Mouse (Mus musculus) testis, postnatal 14 days (tissue): ENCODE data around the gene Phlpp2.
"Not testable (repeated sequence)": the region's sequence is repeated elsewhere in the genome, so short reads cannot be mapped to it uniquely, and the experiment has no call there.

Source experiments
- DNase-seq: peaks from one replicate; pipeline ENCODE4 v3.0.0; 2021; ENCODE audit warnings: low spot score

The Phlpp2 gene

GRCm38 (mm10) chr8:109868003-109868679 lies at the start of gene Phlpp2:
Gene Phlpp2, plus strand, starts transcription at chr8:109868542.
- peak; percentile 96 for DNase-seq

DNA sequence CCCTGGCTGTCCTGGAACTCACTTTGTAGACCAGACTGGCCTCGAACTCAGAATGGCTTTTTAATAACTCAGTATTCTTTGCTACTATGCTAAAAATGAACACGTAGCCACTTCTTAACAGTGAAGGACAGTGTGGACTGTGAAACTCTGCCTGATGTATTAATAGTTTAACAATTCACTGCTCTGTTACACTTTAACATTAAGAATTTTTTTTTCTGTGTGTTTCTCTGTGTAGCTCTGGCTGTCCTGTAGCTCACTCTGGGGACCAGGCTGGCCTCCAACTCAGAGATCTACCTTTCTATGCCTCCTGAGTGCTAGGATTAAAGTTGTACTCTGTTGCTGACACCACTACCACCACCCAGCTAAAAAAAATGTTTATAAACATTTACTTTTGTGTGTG lies 44.8 kb upstream of the Phlpp2 start:
- DNase-seq: no peak

DNA sequence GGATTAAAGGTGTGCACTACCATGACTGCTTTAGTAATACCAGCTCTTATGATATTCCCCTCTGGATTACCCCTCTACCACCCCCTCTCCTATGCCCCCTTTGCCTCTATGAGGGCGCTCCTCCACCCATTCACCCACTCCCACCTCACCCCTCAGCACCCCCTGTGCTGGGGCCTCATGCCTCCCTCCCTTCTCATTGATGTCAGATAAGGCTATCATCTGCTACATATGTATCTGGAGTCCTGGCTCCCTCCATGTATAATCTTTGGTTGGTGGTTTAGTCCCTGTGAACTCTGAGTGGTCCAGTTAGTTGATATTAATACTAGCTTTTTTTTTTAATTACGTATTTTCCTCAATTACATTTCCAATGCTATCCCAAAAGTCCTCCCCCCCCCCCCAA lies 28.5 kb upstream of the Phlpp2 start:
- no peak for DNase-seq

GRCm38 (mm10) chr8:109842468-109842867 lies 25.9 kb upstream of the Phlpp2 start:
- no peak for DNase-seq

- DNase-seq: no peak
Measured at GRCm38 (mm10) chr8:109847866-109848265, 20.5 kb upstream of the Phlpp2 start.

DNA sequence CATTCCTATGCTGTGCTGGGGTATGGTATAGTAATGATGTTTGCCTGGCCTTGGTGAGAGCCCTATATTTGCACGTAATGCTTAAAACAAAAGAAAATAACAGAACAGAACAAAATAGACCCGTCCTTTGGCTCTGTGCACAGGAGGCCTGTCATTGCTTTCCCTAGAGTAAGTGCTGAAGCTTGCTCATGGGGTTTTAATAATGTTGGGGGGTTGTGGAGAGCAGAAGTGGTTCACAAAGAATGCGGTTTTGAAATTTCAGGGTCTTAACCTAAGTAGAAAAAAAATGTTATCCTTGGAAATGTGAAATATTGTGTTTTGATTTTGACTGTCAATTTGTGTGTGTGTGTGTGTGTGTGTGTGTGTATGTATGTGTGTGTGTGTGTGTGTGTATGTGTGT lies 19.4 kb upstream of the Phlpp2 start:
- DNase-seq: no peak

- no peak for DNase-seq
Measured at GRCm38 (mm10) chr8:109853423-109853822, 14.9 kb upstream of the Phlpp2 start.

DNA sequence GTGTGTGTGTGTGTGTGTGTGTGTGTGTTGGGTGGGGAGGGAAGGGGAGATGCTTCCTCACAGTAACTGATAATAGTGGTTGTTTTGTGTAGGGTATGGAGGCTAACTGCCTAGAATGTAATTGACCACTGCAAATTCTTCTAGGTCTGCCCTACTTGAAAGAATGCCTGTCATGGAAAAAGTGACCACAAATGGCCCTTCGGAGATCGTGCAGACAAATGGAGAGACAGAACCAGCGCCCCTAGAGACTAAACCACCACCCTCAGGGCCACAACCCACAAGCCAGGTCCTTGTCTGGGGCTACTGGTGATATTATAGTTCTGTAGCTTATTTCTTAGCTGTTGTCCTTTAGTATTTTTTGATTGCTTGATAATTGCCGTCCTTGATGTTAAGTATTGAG lies 13.8 kb upstream of the Phlpp2 start:
- DNase-seq: no peak

DNA sequence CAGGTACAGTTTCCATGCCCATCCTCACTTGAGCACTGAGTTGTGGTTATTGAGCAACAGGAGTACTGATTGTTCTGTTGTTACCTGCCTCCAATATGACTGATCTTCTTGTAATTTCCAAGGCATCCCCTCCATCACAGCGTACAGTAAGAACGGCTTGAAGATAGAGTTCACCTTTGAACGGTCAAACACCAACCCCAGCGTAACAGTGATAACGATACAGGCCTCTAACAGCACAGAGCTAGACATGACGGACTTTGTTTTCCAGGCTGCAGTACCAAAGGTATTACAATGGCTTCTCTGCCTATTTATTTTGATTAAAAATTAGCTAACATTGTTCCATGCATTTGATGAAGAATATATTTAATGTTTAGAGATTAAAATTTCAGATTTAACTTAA lies 12.9 kb upstream of the Phlpp2 start:
- no peak for DNase-seq

GRCm38 (mm10) chr8:109863398-109863797 lies 4.9 kb upstream of the Phlpp2 start:
- DNase-seq: no peak

DNA sequence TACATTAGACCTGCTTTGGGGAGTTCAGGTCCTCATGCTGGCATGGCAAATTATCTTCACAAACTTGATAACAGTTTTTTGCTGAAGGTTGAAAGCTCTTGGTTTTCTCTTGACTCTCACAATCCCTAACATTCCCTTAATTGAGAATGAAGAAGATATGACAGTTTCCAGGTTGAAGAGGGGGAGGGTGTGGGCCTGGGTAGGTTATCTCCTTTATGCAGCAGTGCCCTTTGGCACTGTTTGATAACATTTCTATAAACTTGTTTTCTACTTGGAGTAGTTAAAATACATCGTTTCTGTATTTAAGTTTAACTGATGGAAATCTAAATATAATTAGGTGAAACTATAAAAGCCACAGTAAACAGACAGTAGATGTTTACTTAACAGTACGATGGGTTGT lies 3.5 kb upstream of the Phlpp2 start:
- no peak for DNase-seq

DNA sequence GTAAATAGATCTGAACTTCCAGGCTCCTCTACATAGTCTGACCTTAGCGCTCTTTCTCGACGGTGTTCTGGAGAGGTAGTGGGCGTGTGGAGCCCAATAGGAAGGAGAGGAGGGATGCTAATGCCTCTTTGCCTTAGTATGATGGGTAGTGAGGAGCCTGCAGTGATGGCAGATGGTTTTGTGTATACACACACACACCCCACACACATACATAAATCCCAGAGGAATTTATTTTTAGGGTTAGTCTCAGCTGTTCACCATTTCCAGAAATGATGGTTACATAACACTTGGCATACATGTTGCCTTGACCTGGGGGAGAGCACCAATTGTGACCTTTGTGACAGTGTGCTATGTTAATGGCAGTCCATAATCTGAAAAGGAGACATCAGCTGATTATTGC lies 2.8 kb upstream of the Phlpp2 start:
- DNase-seq: no peak

- no peak for DNase-seq
Measured at GRCm38 (mm10) chr8:109866690-109867089, 1.7 kb upstream of the Phlpp2 start.

- no peak for DNase-seq
Measured at GRCm38 (mm10) chr8:109868680-109869361, 479 bp downstream of the Phlpp2 start.

GRCm38 (mm10) chr8:109871056-109871455 lies 2.7 kb downstream of the Phlpp2 start:
- DNase-seq: no peak

DNA sequence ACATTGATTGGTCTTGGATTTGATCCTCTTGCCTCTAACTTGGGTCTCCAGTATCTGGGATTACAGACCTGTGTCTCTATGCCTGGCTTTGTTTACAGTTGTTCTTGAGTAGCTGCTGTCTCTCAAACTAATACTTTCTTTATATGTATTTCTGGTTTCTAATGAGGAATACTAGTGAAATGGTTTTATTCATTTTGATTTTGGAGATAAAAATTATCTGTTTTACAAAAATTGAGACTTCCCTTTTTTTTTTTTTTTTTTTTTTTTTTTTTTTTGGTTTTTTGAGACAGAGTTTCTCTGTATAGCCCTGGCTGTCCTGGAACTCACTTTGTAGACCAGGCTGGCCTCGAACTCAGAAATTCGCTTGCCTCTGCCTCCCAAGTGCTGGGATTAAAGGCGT lies 5.5 kb downstream of the Phlpp2 start:
- DNase-seq: not testable (repeated sequence)

GRCm38 (mm10) chr8:109880012-109880662 lies 11.8 kb downstream of the Phlpp2 start:
- DNase-seq: no peak

DNA sequence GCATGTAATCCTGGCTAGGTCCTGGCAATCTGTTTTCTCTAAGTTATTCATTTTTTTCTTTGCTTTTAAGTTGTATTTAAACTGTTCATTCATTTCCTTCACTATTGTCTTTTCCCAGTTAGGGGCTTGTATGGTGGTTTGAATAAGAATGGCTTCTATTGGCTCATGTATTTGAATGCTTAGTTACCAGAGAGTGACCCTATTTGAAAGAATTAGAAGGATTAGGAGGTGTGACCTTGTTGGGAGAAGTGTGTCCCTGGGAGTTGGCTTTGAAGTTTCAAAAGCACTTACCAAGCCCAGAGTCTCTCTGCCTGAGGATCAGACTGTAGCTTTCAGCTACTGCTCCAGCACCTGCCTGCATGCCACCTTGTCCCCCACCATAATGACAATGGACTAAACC lies 17.0 kb downstream of the Phlpp2 start:
- DNase-seq: no peak

GRCm38 (mm10) chr8:109889211-109889610 lies 20.9 kb downstream of the Phlpp2 start:
- no peak for DNase-seq

DNA sequence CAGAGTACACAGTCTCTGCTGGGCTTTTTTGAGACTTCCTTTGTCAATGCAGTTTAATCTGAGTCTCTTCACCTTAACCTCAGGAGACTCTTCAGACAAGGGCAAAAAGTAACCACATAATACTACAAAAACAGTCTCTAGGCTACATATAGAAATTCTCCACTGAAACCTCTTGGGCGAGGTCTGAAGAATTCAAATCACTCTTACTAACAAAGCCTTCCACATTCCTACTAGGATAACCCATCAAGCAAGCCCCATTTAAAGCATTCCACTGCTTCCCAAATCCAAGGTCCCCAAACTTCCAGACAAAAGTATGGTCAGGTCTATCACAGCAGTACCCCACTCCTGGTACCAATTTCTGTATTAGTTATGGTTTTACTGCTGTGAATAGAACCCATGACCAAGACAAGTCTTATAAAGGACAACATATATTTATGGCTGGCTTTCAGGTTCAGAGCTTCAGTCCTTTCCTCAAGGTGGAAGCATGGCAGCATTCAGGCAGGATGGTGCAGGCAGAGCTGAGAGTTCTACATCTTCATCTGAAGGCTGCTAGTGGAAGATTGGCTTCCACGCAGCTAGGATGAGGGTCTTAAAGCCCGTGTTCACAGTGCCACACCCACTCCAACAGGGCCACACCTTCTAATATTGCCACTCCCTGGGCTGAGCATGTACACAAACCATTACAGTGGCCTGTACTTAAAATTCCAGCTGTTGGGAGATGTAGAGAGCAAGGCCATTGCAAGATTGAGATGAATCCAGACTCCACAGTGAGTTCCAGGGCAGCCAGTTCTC lies 22.6 kb downstream of the Phlpp2 start:
- no peak for DNase-seq

DNA sequence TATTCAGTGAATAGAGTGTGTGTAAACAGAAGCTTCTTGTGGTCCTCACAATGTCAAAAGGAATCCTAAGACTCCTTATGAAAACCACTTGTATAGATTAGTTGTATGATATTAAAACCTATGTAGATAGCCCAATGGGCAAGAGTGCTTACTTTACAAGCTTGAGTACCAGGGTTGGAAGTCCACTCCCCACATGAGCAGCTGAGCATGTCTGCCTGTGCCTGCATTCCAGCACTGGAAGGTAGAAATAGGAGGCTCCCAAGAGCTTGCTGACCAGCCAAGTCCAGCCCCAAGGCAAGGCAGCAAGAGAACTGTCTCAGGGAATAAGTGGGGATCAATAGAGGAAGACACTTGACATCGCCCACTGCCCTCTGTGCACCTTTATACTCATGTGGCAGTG lies 26.3 kb downstream of the Phlpp2 start:
- DNase-seq: no peak

- DNase-seq: no peak
Measured at GRCm38 (mm10) chr8:109895355-109895754, 27.0 kb downstream of the Phlpp2 start.

DNA sequence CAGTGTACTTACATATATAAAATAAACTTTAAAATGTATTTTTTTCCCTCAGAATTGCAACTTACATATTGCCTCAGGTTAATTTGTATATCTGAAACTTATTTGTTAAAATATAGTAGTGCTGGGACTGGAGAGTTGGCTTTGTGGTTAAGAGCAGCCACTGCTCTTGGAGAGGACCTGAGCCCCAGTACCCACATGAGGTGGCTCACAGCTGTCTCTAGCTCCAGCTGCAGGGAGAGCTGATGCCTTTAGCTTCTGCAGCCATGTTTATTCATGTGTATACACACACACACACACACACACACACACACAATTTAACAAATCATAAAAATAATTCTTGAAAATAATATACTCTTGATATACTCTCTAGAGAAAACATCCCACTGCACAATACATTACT lies 34.0 kb downstream of the Phlpp2 start:
- DNase-seq: no peak
